Comparison of ENCODE assay signal across 19 mouse cellular contexts in the genomic region with DNA sequence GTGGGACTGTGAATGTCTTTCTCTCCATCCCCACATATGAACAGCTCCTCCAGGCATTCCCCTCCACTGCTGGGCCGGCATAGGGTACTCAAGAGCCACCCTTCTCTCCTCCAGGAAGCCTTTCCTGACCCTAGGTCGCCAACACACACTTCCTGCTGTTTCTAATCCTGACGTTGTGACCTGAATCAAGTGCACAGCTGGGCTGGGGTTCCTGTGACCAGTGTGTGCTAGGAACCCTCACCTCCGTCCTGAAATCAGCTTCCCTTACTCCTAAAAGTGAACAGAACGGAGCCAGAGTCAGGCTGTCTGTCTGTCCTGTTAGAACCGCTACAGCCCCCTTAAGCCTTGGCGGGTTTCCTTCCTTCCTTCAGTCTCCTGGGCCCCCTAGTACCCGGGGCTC. TPM values are rescaled to one million over a fixed set of nuclear protein-coding genes. Genes with fewer than 3 reads are reported as not detected.
A peak's percentile ranks its signal among the peaks of the same experiment; 100 is the strongest.
DNase-seq lines count a peak whose midpoint lies in the region; ATAC-seq and TF ChIP-seq lines count a peak whose summit lies in the region.
"Had no signal": no experiment of that assay in that cellular context is flagged by ENCODE, and none has a peak within 500 bp of the region (broad histone marks: within the 10 kb centered on the region; RNA-seq: fewer than 3 reads in every experiment).

No protein-coding gene starts in this region.

- TF ChIP-seq CTCF in heart, adult 2 months (IDR thresholded peaks at IDR 0.05), result no peak
- TF ChIP-seq CTCF in C2C12 (IDR thresholded peaks at IDR 0.05; ENCODE audit: control insufficient read depth, insufficient read depth, insufficient read length), result no peak
- no peak for TF ChIP-seq CTCF in heart, postnatal 0 days (IDR thresholded peaks at IDR 0.05; ENCODE audit: low read depth)

- 44% methylated on average over 8 of the region's 8 CpGs for WGBS in heart, adult 2 months
- 36% methylated on average over 8 of the region's 8 CpGs for WGBS in embryonic facial prominence, embryonic 13.5 days
- 48% methylated on average over 8 of the region's 8 CpGs for WGBS in heart, postnatal 0 days

- H3K9me3 ChIP-seq in embryonic facial prominence, embryonic 13.5 days, result no peaks in the 10 kb centered on the region
- no peaks in the 10 kb centered on the region for H3K9me3 ChIP-seq in heart, postnatal 0 days (replicated peaks; ENCODE audit: control insufficient read depth, low read length)
- H3K9me3 ChIP-seq: hindbrain, embryonic 15.5 days; midbrain, embryonic 13.5 days; stomach, embryonic 15.5 days had no signal

- ATAC-seq in embryonic facial prominence, embryonic 13.5 days (ENCODE audit: insufficient number of reproducible peaks, insufficient read depth, low FRiP score, low TSS enrichment, low read depth), result no peak
- no peak for ATAC-seq in heart, postnatal 0 days (ENCODE audit: insufficient read depth, low read depth)
- ATAC-seq: CD4-positive, CD25-positive, alpha-beta regulatory T cell, adult 4 months; liver, postnatal 0 days; midbrain, embryonic 13.5 days had no signal

- no peaks in the 10 kb centered on the region for H3K36me3 ChIP-seq in heart, adult 2 months (ENCODE audit: control insufficient read depth, insufficient read depth, low read length)
- peaks cover 57% of the 10 kb centered on the region for H3K36me3 ChIP-seq in C2C12 (ENCODE audit: control insufficient read depth, insufficient read depth)
- H3K36me3 ChIP-seq in embryonic facial prominence, embryonic 13.5 days, result no peaks in the 10 kb centered on the region
- no peaks in the 10 kb centered on the region for H3K36me3 ChIP-seq in heart, postnatal 0 days (replicated peaks; ENCODE audit: control insufficient read depth, insufficient read depth, low read length)
- H3K36me3 ChIP-seq: hindbrain, embryonic 15.5 days; midbrain, embryonic 13.5 days; stomach, embryonic 15.5 days had no signal

- intact Hi-C loops in heart, adult 2 months (cut with DNase I), result no loop called here

- no peaks in the 10 kb centered on the region for H3K27me3 ChIP-seq in heart, adult 2 months (ENCODE audit: control insufficient read depth, insufficient read depth, low read length)
- no peaks in the 10 kb centered on the region for H3K27me3 ChIP-seq in C2C12 (ENCODE audit: control insufficient read depth, insufficient read depth, insufficient read length)
- peaks cover 19% of the 10 kb centered on the region for H3K27me3 ChIP-seq in embryonic facial prominence, embryonic 13.5 days
- no peaks in the 10 kb centered on the region for H3K27me3 ChIP-seq in heart, postnatal 0 days (ENCODE audit: control insufficient read depth, insufficient read depth, low read length)

- peak; percentile 1 to 17 for DNase-seq in heart, adult 2 months
- DNase-seq in heart, adult 8-10 months (ENCODE audit: low spot score), result no peak
- no peak for DNase-seq in heart, postnatal 0 days (ENCODE audit: low spot score)
- no peak for DNase-seq in urinary bladder, postnatal 36 days (ENCODE audit: low spot score in 2 of 2)
- no peak for DNase-seq in thymus, adult 18-20 months
- DNase-seq: adrenal gland, adult 8-10 months; left cerebral cortex, postnatal 4 days; liver, postnatal 0 days; spleen, adult 18-20 months had no signal

- peaks cover 98% of the 10 kb centered on the region for H3K79me3 ChIP-seq in C2C12 (ENCODE audit: low read depth)

- no peak overlapping the region for H3K4me3 ChIP-seq in heart, adult 2 months
- no peak overlapping the region for H3K4me3 ChIP-seq in C2C12 (ENCODE audit: insufficient read depth, poor library complexity, severe bottlenecking)
- H3K4me3 ChIP-seq in embryonic facial prominence, embryonic 13.5 days, result no peak overlapping the region
- no peak overlapping the region for H3K4me3 ChIP-seq in heart, postnatal 0 days (ENCODE audit: low read depth, low read length)
- H3K4me3 ChIP-seq: hindbrain, embryonic 15.5 days; midbrain, embryonic 13.5 days; stomach, embryonic 15.5 days had no signal

- H3K9ac ChIP-seq in heart, adult 2 months (ENCODE audit: low read depth, low read length), result no peak overlapping the region
- H3K9ac ChIP-seq in embryonic facial prominence, embryonic 13.5 days, result peak overlapping the region; percentile 44; the same call in 1 of the 2 replicates
- H3K9ac ChIP-seq in heart, postnatal 0 days (replicated peaks; ENCODE audit: low read depth, low read length), result no peak overlapping the region
- H3K9ac ChIP-seq: hindbrain, embryonic 15.5 days; liver, postnatal 0 days; midbrain, embryonic 13.5 days; stomach, embryonic 15.5 days had no signal

- H3K4me2 ChIP-seq in embryonic facial prominence, embryonic 13.5 days, result no peak overlapping the region
- H3K4me2 ChIP-seq in heart, postnatal 0 days (ENCODE audit: low read depth, low read length), result no peak overlapping the region
- H3K4me2 ChIP-seq: hindbrain, embryonic 15.5 days; midbrain, embryonic 13.5 days; stomach, embryonic 15.5 days had no signal

- peak overlapping the region; percentile 55 for H3ac ChIP-seq in C2C12 (ENCODE audit: control insufficient read depth, insufficient read length, low read depth)

- 0 out of 2 replicates have a peak, but pooled peaks cover 2% of the 10 kb centered on the region for H3K79me2 ChIP-seq in heart, adult 2 months (replicated peaks; ENCODE audit: control insufficient read depth, insufficient read depth, low read length)
- peaks cover 100% of the 10 kb centered on the region for H3K79me2 ChIP-seq in C2C12 (ENCODE audit: control insufficient read depth, insufficient read depth)

- peaks cover 27% of the 10 kb centered on the region for H3K4me1 ChIP-seq in heart, adult 2 months (ENCODE audit: control insufficient read depth, insufficient read depth, low read length)
- peaks cover 74% of the 10 kb centered on the region for H3K4me1 ChIP-seq in embryonic facial prominence, embryonic 13.5 days
- peaks cover 49% of the 10 kb centered on the region for H3K4me1 ChIP-seq in heart, postnatal 0 days (ENCODE audit: control insufficient read depth, insufficient read depth)

- no peak for TF ChIP-seq POLR2A in heart, adult 2 months (IDR thresholded peaks at IDR 0.05; ENCODE audit: insufficient read depth, low read depth, low read length)

- no peak overlapping the region; the same call in none of the 2 replicates for H3K27ac ChIP-seq in heart, adult 2 months
- no peak overlapping the region for H3K27ac ChIP-seq in embryonic facial prominence, embryonic 13.5 days
- peak overlapping the region; percentile 30; the same call in 1 of the 2 replicates for H3K27ac ChIP-seq in heart, postnatal 0 days (ENCODE audit: low read depth)
- H3K27ac ChIP-seq: hindbrain, embryonic 15.5 days; macrophage; midbrain, embryonic 13.5 days; stomach, embryonic 15.5 days had no signal

- TF ChIP-seq EP300 in heart, adult 2 months (IDR thresholded peaks at IDR 0.05; ENCODE audit: insufficient read depth, low read depth, low read length), result no peak
- no peak for TF ChIP-seq EP300 in heart, postnatal 0 days (IDR thresholded peaks at IDR 0.05; ENCODE audit: low read depth)

TF ChIP-seq in C2C12, 6 proteins besides CTCF, POLR2A, EP300 and RAD21:
- TF ChIP-seq MAX (IDR thresholded peaks at IDR 0.05) (no peak), MYOG (IDR thresholded peaks at IDR 0.05; ENCODE audit: control insufficient read depth, extremely low read depth, insufficient read length) (no peak), USF1 (IDR thresholded peaks at IDR 0.05; ENCODE audit: low read depth) (no peak), MYOD1 (IDR thresholded peaks at IDR 0.05; ENCODE audit: control insufficient read depth, insufficient read length, low read depth) (no peak), FOSL1 (IDR thresholded peaks at IDR 0.05; ENCODE audit: insufficient read depth, low read length, poor library complexity, severe bottlenecking) (no peak), CEBPB (IDR thresholded peaks at IDR 0.05; ENCODE audit: low read depth) (no peak)
TF ChIP-seq in C2C12: peak in this region for 0.

RNA-seq across cellular contexts. Expression of a gene that starts 7.6 kb away (rescaled TPM):
- 10 to 100 TPM; 11.0 to 12.6 TPM for total RNA-seq in heart, adult 2 months (2021)
- 12.2 and 15.0 TPM in 2 replicates for polyA plus RNA-seq in heart, adult 2 months (2012; rRNA removed)
- 10 to 100 TPM in 3 of 4 experiments, 1 to 10 TPM in 1; 9.6 to 14.5 (median 12.0) TPM for total RNA-seq in heart, adult 8-10 months (2022)
- 142 TPM for polyA plus RNA-seq in C2C12 (2012; fragmentation: generic; extraction: Trizol)
- 6.0 and 6.1 TPM in 2 replicates for polyA plus RNA-seq in embryonic facial prominence, embryonic 13.5 days (2015; fragmentation: Nextera tagmentation; extraction: Ambion mirVana)
- total RNA-seq in heart, postnatal 0 days (2014; rRNA removed; ENCODE audit: low replicate concordance), result 50.5 and 63.2 TPM in 2 replicates
- polyA plus RNA-seq in heart, postnatal 0 days (2015; fragmentation: Nextera tagmentation; extraction: Ambion mirVana), result 4.9 and 5.0 TPM in 2 replicates
- total RNA-seq: common myeloid progenitor, adult 5-6 weeks; granulocyte monocyte progenitor cell, adult 5-6 weeks; MEL had no signal
- polyA plus RNA-seq: CD4-positive, CD25-positive, alpha-beta regulatory T cell, adult 4 months had no signal

Comparison
In these comparisons a context has a peak if more than half of its experiments do, and no peak if none do; other contexts are left out.
1. DNase-seq: peak in heart, adult 2 months (2 of 2); none in heart, adult 8-10 months (single experiment), heart, postnatal 0 days (single experiment), urinary bladder, postnatal 36 days (0 of 2) and thymus, adult 18-20 months (0 of 2).